Mouse (Mus musculus) right cerebral cortex, postnatal 14 days (tissue): ENCODE data around the gene Palm.
A peak's percentile ranks its signal among the peaks of the same experiment; 100 is the strongest.

Source experiments
- DNase-seq: peaks from one replicate; pipeline ENCODE4 v3.0.0; 2022

Palm gene

DNA sequence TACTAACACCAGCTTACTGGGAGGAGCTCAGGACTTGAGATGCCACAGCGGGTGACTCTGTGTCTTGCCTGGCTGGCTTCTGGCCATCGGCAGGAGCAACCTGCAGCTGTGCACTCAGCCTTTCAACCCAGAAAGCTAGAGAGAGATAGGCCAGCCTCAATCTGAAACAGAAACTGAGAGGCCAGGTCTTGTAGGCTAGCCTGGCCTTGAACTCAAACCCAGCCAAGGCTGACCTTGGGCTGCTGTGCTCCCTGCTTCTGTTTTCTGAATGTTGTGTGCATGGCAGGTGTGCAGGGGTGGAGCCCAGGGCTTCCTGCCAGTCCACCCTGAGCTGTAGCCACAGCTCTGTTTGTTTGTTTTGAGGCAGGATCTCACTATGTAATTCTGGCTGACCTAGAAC is 20.2 kb upstream of the Palm start:
- no peak for DNase-seq

DNA sequence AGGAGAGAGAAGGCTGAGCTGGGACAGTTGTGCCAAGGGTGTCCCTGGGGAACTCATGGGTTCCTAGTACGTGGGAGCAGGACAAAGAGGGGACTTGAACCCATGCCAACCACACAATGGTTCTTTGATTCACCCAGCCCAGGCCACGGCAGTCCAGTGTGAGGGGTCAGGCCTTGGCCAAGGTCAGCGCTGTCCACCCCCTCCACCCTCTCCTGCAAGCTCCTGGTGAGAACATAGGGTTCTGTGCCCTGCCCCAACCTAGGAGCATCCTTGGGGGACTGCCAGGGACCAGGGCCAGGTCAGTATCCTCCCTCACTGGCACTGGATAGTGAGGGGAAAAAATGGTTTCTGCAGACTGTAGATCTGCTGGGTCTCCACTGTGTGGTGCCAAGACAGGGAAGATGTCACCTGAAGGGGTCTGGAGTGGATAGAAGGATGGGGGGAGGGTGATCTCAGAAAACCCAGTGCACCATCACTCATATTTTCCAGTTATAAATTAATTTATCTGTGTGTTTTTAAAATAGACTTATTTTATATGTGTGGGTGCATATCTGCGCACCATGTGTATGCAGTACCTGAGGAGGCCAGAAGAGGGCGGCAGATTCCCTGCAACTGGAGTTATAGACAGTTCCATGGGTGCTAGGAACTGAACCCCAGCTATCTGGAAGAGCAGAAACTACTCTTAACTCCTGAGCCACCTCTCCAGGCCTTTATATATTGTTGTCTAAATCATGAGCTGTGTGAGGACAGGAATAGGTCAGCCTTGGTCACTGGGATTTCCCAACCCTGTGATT is 18.7 kb upstream of the Palm start:
- DNase-seq, result no peak

DNA sequence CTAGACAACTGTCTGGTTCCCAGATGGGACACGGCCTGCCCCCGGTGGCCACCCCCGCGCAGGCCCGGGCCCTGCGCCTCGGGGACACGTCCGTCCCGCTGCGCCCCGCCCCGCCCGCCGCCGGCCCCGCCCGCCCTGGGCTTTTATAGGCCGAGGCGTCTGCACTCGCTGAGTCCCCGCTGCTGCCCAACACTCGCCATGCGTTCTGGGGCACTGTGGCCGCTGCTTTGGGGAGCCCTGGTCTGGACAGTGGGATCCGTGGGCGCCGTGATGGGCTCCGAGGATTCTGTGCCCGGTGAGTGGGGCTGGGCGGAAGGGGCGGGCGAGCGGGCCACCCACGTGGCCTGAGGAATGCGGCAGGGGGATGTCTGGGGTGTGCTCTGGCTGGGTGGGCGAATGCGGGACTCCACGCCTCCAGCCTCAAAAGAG is 16.3 kb upstream of the Palm start, which contains the start of gene Fstl3:
Gene Fstl3, plus strand, starts transcription at position 170 of the 429 bp plus-strand sequence.
- peak; percentile 6 for DNase-seq

DNA sequence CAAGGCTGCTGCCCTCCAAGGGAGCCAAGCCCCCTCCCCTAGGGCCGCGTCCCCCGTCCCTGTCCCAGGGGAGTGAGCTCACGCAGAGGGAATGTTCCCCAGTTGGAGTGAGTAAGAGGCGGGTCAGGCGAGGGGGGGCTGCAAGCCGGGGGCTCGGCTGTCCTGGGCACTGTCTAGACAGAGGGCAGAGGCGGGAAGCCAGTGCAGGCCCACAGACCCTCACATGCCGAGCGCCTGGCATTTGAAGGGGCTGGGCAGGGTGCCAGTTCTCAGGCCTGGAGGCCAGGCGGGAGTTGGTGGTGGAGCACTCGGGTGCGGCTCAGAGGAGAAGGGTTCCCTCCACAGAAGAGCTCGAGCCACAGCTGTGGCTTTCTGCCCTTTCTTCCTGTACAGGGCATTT is 15.4 kb upstream of the Palm start:
- DNase-seq, result no peak

DNA sequence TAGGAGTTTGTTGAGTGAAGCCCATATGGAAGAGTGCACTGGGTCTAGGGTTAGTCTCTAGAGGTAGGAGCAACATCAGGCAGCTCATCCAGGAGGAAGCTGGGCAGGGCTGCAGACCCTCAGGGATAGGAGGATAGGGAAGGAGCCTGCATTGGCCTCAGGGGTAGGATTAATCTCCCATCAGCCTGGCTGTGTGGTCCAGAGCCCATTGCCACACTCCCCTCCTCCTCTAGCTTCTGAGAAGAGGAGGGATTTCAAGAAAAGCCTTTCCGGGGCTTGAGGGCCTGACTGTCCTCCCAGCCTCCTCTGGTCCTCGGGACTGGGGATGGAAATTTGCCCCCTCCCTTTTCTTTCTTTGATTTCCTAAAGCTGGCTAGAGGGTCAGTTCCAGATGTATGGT is 14.2 kb upstream of the Palm start:
- DNase-seq, result no peak

DNA sequence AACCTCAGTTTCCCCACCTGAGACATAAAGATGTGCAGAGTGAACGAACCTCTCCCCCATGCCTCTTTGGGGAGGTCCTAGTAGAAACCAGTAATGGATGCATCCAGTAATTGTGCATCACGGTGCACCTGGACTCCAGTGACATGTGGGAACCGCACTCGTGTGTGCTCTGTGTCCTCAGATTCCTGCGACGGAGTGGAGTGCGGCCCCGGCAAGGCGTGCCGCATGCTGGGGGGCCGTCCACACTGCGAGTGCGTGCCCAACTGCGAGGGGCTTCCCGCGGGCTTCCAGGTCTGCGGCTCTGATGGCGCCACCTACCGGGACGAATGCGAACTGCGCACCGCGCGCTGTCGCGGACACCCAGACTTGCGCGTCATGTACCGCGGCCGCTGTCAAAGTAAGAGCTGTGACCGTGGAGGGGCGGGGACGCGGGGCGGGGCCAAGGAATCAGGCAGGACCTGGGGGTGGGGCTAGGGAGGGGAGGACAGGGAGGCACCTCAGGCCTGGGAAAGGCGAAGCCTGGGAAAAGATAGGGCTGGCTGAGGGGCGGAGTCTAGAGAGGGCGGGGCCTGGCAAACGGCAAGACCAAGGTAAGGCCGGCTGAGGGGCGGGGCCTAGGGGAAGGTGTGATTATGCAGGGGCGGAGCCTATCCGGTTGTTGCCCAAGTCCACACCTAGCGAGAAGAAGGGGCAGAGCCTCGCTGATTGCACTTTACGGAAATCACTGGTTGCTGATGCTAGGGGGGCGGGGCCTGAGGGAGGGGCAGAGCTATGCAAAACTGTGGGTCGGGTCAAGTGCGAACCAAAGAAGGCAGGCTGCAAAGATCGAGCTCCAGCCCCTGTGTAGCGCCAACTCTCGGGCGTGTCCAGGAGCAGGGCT is 13.3 kb upstream of the Palm start:
- DNase-seq, result peak; percentile 94

DNA sequence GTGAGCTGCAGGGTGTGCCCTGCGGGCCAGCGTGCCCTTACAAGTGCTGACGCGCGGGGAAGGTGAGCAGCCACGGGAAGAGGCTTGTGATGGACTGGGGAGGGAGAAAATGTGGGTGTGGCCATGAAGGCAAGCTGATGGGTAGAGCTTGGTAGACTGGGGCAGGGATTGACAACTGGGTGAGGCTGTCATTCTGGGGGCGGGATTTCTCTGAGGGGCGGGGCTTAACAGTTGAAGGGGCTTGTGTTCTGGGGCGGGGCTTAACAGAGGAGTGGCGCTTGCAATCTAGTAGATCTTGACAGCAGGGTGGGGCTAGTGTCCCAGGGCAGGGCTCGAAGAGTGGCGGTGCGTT is 12.7 kb upstream of the Palm start:
- DNase-seq, result no peak

DNA sequence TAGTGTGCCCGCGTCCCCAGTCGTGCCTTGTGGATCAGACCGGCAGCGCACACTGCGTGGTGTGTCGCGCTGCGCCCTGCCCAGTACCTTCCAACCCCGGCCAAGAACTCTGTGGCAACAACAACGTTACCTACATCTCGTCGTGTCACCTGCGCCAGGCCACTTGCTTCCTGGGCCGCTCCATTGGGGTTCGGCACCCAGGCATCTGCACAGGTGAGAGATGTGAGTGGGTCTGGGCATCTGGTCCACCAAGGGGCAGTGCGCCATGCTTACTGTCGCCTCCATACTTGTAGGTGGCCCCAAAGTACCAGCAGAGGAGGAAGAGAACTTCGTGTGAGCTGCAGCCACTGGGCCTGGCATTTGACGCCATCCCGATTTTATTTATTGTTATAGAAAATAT is 12.2 kb upstream of the Palm start:
- no peak for DNase-seq

DNA sequence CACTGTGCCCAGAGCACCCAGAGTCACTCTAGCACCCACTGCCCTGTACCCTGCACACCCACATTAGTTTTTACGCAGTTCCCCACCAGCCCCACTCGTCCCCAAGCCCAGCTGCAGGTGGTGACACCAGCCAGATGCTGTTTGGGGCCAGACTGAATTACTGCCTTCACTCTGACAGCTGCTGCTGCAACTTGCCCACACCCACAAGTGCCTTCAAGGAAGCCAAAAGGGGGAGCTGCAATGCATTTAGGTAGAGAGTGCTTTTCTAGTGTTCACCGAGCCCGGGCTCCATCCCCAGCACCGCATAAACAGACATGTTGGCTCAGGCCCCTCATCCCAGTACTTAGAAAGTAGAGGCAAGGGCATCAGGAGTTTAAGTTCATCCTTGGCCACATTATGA is 11.4 kb upstream of the Palm start:
- no peak for DNase-seq

DNA sequence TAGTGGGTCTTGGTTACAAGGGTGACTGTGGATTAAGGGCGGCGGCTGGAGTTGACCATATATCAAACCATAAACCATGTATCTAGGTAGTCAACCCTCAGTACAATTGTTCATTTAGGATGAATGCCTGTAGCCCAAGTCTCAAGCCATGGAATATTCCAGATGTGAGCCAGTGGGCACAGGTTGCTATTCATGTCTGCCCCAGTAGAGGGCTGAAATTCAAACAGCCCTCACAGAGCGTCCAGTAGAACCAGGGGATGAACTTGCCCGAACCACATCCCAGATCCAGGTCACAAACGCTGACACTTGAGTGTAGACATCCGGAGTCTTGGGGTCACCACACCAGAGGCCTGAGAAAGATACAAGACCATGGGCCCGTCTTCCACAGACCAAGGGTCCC is 10.3 kb upstream of the Palm start:
- DNase-seq, result no peak

DNA sequence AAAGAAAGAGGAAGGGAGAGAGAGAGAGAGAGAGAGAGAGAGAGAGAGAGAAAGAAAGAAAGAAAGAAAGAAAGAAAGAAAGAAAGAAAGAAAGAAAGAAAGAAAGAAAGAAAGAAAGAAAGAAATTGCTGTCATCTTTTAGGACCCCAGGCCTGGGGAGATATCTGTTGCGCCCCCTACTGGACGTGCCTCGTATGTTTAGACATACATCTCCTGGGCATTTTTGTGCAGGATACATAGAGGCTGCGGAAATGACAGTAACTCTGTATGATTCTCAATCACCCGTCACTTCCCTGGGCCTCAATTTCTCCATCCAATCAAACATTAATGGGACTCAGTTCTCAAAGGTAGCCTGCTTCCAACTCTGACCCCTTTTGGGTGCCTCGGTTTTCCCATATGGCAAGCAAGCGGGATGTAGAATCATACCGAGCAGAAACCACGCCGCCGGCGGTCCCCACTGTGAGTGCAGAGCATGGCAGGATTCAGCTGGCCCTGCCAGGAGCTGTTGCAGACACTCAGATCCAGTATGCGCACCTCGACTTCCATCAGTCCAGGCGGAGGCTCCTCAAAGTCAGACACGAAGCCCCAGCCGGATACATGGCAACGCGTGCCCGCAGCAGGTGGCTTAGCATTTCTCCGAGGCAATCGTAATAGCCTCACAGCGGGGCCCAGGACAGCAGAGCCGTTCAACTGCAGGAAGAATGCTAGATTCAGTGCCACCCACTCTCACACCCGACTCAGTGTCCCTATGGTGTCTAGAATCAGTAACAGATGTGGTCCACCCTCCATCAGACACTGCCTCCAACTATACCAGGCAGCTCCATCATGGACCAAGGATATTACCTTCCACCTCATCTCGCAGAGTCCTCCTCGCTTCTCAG is 9.2 kb upstream of the Palm start:
- no peak for DNase-seq

DNA sequence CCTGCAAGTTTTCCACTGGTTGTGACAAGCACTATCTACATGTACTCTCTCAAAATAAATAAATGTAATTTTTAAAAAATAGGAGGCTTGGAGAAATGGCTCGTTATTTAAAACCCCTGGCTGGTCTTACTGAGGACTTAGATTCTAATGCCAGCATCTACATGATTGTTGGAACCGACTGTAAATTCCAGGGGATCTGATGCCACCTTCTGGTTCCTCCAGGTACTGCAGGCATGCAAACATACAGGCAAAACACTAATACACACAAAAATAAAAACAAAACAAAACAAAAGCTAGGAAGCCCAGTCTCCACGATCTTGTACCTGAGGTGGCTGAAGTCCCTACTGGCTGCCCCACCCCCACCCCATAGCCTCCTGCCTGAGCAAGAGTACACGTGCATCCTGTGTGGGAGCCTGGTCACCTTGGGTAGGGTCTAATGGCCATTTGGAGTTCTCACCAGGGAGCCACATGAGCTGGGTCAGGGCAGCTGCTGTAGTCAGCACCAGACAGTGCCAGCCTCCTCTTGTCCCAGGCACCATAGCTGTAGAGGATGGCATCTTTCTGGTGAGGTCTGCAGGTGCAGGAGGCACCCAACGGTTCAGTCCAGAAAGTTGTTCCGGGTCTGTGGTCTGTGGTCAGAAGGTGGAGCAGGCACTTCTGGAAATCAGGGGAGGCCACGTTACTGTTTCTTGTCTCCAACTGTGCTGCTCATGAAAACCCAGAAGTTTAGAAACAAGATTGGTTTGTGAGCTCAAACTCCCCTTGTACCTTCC is 4.8 kb upstream of the Palm start:
- peak; percentile 74 for DNase-seq

DNA sequence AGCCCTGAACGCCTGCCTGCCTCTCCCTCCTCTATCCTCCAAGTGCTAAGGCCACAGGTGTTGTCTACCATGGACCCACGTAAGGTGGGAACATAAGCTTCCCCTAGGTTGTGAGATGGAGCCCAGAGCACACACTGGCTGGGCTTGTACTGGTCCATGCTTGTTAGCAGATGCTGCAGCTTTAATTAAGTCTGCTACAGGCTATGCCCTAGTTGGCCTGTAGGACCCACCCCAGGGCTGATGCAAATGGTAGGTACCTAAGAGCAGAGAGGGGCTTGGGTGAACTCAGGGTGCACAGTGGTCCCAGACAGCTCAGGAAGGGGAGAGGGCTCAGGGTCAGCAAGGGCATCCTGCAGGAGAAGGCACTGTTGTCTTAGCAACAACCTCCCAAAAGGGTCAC is 3.8 kb upstream of the Palm start:
- DNase-seq, result no peak

DNA sequence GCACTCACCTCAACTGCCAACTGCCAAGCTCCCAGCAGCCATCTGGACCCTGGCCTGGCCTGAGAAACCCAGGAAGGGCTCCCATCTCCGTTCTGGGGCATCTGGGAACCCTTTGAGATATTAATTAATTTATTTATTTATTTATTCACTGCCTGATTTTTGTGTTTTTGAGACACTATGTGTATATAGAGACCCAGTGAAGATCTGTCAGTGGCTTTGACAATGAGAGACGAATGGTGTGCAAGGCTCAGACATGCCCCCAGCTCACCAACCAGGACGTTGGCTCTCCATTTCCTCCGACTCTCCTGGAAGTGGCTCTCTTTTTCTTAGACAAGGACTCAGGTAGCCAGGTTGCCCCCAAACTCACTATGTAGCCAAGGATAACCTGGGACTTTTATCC is 2.5 kb upstream of the Palm start, which contains the start of gene Prss57:
Gene Prss57, minus strand, starts transcription at position 101 of the 400 bp plus-strand sequence.
- no peak for DNase-seq

DNA sequence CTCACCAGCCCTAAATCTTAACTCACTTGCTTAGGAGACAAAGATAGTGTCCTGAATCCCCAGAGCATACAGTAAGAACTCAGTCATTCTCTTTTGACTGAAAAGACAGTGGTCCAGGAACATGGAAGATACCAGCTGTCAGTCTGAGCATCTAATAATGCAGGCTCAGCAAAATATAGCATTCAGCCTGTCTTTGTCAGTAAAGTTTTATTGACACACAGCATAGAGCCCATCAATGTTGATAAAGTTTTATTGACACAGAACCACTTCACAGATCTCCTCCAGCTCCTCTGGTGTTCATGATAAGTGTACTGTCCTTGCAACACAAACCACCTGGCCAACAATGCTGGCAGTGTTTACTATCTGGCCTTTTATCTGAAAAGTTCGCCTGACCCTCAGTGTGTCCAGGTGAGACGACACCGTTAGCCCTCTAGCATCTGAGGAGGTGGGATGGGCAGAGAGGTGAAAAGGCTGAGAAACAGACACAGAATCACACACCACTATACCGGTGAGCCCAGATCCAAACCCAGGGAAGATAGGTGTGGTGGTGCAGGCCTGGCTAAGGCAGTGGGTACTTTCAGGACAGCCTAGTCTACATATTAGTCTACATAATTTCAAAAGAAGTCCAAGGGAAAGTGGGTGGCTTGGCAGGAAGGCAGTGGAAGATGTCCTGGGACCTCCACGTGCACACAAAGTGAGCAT is 882 bp upstream of the Palm start:
- no peak for DNase-seq

DNA sequence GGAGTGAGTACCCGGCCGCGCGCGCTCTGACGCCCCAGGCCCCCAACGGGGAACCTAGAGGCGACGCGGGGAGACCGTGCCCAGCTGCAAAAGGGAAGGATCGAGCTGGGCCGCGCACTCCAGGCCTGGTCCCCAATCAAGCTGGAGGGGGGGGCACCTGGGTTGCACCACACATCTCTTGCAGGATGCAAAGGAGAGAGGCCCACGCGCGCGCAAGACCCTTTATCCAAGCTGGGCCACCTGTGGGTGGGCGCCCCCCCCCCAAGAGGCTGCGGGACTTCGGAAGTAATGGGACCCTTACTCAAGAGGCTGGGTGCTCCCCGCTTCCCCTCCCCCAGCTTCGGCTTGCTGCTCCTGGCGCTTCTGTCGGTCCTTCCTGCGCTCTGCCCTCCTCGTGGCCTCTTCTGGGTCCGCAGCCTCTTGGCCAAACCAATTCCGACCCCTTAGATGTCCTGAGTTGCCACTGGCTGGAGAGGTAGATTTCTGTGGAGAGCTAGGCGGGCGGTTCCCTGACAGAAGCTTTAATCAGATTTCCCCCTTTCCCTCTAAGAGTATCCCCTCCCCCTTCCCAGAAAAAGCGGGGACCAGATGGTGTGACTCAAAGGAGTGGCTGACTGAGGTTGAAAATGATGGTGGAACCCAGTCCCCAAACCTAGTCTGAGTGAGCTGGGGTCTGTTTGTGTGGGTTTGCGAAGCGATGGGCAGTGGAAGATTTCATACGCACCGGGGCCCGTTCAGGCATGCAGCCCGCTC is 542 bp downstream of the Palm start:
- no peak for DNase-seq

DNA sequence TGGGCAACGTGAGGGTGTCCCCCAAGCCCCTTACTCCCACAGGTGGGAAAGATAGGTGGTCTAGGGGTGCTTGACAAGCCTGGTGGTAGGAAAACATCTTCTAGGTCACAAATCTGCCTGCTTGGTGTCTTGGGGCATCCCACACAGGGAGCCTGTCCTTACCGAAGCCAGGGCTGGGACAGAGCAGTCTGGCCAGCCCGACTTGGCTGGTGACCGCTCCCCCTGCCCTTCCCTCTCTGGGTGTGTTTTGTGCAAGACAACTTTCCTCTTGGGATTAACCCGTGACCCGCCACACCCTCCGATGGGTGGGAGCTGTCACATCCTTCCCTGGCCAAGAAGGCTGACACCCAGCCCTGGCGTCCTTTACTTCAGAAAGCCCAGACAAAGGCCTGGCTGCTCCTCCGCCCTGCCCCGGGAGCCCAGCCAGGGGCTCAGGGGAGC is 1.1 kb downstream of the Palm start:
- no peak for DNase-seq

DNA sequence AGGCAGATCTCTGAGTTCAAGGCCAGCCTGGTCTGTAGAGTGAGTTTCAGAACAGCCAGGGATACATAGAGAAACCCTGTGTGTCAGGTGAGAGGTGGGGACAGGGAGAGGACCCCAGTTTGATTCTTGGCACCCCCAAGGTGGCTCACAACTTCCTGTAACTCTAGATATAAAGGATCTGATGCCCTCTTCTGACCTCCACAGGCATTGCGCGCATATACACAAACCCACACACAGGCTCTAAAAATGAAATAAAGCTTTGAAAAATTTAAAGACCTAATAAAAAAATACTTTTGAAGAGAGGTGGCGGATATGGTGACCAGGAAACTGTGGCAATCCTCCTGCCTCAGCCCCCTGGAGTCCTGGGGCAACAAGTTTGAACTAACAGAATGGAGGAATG is 2.5 kb downstream of the Palm start:
- no peak for DNase-seq

DNA sequence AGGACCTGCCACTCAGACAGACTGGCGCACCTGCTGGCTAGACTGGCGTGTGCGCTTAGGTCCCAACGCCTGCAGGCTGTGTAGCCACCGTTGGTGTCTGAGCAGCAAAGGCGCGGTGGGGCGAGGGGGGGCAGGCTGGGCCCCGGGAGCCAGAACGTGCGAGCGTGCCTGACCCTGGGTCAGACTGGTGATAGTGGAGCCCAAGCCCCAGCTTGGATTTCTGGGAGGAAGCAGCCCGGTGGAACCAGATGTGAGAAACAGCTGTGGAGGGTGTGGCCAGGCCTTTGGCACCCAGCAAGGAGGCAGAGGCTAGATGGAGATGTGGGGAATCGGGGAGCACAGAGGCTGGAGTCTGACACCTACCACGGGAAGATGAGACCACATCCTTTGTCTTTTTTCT is 4.0 kb downstream of the Palm start:
- no peak for DNase-seq

DNA sequence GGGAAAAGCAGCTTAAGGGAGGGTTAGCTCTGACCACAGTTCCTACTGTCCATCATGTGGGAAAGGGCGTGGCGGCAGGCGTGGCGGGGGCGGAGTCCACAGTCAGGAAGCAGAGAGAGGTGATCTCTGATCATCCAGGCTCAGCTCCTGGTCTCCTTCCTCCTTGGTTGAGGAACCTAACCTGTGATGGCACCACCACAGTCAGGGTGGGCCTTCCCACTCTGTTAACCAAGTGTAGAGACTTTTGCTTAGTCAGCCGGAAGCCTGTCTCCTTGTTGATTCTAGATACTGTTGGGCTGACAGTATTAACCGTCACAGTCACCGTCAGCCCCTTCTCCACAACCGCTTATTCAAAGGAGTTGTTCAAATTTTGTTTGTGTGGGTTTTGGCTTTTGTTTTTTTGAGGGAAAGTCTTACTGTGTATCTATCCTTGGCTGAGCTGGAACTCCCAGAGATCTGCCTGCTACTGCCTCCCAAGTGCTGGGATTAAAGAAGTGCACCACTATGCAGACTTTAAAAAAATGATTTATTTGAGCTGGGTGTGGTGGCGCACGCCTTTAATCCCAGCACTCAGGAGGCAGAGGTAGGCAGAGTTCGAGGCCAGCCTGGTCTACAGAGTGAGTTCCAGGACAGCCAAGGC is 5.0 kb downstream of the Palm start:
- no peak for DNase-seq
